Mouse (Mus musculus): ENCODE results near the gene Caskin2.

Gene Caskin2

DNA sequence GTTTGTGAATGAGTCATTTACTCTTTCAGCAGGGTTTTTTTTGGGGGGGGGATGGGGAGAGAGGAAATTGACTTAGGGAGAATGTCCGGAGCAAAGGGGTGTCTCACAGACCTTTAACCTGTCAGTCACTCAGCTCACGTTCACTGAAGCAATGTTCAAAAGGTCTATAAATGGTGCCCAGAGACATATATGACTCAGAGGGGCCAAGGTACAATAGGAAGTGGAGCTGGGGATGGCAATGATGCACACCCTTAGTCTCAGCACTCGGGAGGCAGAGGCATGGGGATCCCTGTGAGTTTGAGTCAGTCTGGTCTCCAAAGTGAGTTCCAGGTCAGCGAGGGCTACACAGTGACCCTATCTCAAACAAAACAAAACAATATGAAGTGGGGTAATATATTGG lies 60.0 kb downstream of the Caskin2 start:
- DNase-seq = no peak

GRCm38 (mm10) chr11:115752653-115753052 lies 60.8 kb downstream of the Caskin2 start:
- no peak for DNase-seq

DNA sequence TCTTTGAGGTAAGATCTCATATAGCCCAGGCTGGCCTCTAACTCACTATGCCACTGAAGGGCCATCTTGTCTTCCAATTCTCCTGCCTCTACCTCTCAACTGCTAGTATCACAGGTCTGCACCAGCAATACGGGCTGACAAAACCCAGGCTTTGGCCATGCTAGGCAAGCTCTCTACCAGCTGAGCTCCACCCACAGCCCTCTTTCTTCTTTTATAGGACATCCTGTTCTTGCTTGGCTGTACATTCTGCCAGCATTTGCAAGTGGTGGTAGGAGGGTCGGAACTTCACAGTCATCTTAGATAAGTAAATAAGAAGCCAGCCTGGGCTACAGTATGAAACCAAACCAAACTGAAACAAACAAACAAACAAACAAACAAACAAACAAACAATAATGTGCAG lies 61.7 kb downstream of the Caskin2 start:
- DNase-seq = no peak

- no peak for DNase-seq
Measured at GRCm38 (mm10) chr11:115749834-115750233, 63.6 kb downstream of the Caskin2 start.

Data from B cell, adult 2 months (primary cell).